Mouse (Mus musculus): ENCODE measurements at regions not wholly inside any gene's neighbourhood (a gene's known extent, or its start where the extent isn't known, plus 50 kb on each side); places are given as distances from the start of the nearest gene placed in this dataset.

GRCm38 (mm10) chr9:32835626-32835971, 199.6 kb downstream of the Ets1 start:
- TF ChIP-seq GATA1 (IDR thresholded peaks at IDR 0.05; ENCODE audit: borderline replicate concordance, low read length), result no peak
- no peak for TF ChIP-seq FLI1 (IDR thresholded peaks at IDR 0.05; ENCODE audit: low read length)
- Histone ChIP-seq H3K9me3 (no peaks in the 10 kb centered on the region), H3K36me3 (replicated peaks; ENCODE audit: low read length) (no peaks in the 10 kb centered on the region), H3K4me3 (replicated peaks) (no peak overlapping the region), H3K27me3 (replicated peaks) (peaks cover 9% of the 10 kb centered on the region), H3K4me1 (no peaks in the 10 kb centered on the region)

GRCm38 (mm10) chr9:32836371-32836770, 200.3 kb downstream of the Ets1 start:
- TF ChIP-seq FLI1 (IDR thresholded peaks at IDR 0.05; ENCODE audit: low read length), result no peak
- TF ChIP-seq GATA1 (IDR thresholded peaks at IDR 0.05; ENCODE audit: borderline replicate concordance, low read length), result no peak
- H3K4me1 ChIP-seq, result no peaks in the 10 kb centered on the region
- H3K27me3 ChIP-seq (replicated peaks), result peaks cover 9% of the 10 kb centered on the region
- no peak overlapping the region for H3K4me3 ChIP-seq (replicated peaks)
- no peaks in the 10 kb centered on the region for H3K9me3 ChIP-seq
- H3K36me3 ChIP-seq (replicated peaks; ENCODE audit: low read length), result no peaks in the 10 kb centered on the region

GRCm38 (mm10) chr9:32847361-32847760, 211.3 kb downstream of the Ets1 start:
- H3K36me3 ChIP-seq (replicated peaks; ENCODE audit: low read length), result no peaks in the 10 kb centered on the region
- H3K27me3 ChIP-seq (replicated peaks), result peaks cover 1% of the 10 kb centered on the region
- H3K4me1 ChIP-seq, result no peaks in the 10 kb centered on the region
- no peak overlapping the region for H3K4me3 ChIP-seq (replicated peaks)
- TF ChIP-seq GATA1 (IDR thresholded peaks at IDR 0.05; ENCODE audit: borderline replicate concordance, low read length), result no peak
- TF ChIP-seq FLI1 (IDR thresholded peaks at IDR 0.05; ENCODE audit: low read length), result no peak
- no peaks in the 10 kb centered on the region for H3K9me3 ChIP-seq

- no peak overlapping the region for H3K4me3 ChIP-seq (replicated peaks)
- H3K36me3 ChIP-seq (replicated peaks; ENCODE audit: low read length), result no peaks in the 10 kb centered on the region
- H3K27me3 ChIP-seq (replicated peaks), result peaks cover 5% of the 10 kb centered on the region
- no peak for TF ChIP-seq GATA1 (IDR thresholded peaks at IDR 0.05; ENCODE audit: borderline replicate concordance, low read length)
- no peak for TF ChIP-seq FLI1 (IDR thresholded peaks at IDR 0.05; ENCODE audit: low read length)
- H3K4me1 ChIP-seq, result no peaks in the 10 kb centered on the region
- no peaks in the 10 kb centered on the region for H3K9me3 ChIP-seq
Observed at GRCm38 (mm10) chr9:32852282-32852681, 216.3 kb downstream of the Ets1 start.

- H3K9me3 ChIP-seq, result no peaks in the 10 kb centered on the region
- no peak overlapping the region for H3K4me3 ChIP-seq (replicated peaks)
- H3K27me3 ChIP-seq (replicated peaks), result no peaks in the 10 kb centered on the region
- H3K36me3 ChIP-seq (replicated peaks; ENCODE audit: low read length), result no peaks in the 10 kb centered on the region
- TF ChIP-seq FLI1 (IDR thresholded peaks at IDR 0.05; ENCODE audit: low read length), result no peak
- no peak for TF ChIP-seq GATA1 (IDR thresholded peaks at IDR 0.05; ENCODE audit: borderline replicate concordance, low read length)
- H3K4me1 ChIP-seq, result no peaks in the 10 kb centered on the region
Observed at GRCm38 (mm10) chr9:32863286-32863685, 227.3 kb downstream of the Ets1 start.

- H3K4me1 ChIP-seq, result no peaks in the 10 kb centered on the region
- no peaks in the 10 kb centered on the region for H3K9me3 ChIP-seq
- H3K4me3 ChIP-seq (replicated peaks), result no peak overlapping the region
- TF ChIP-seq FLI1 (IDR thresholded peaks at IDR 0.05; ENCODE audit: low read length), result no peak
- H3K27me3 ChIP-seq (replicated peaks), result peaks cover 3% of the 10 kb centered on the region
- no peaks in the 10 kb centered on the region for H3K36me3 ChIP-seq (replicated peaks; ENCODE audit: low read length)
Observed at GRCm38 (mm10) chr9:32868936-32869335, 232.9 kb downstream of the Ets1 start.

- Histone ChIP-seq H3K27me3 (replicated peaks) (no peaks in the 10 kb centered on the region), H3K9me3 (no peaks in the 10 kb centered on the region), H3K4me3 (replicated peaks) (no peak overlapping the region), H3K36me3 (replicated peaks; ENCODE audit: low read length) (no peaks in the 10 kb centered on the region), H3K4me1 (no peaks in the 10 kb centered on the region)
- TF ChIP-seq FLI1 (IDR thresholded peaks at IDR 0.05; ENCODE audit: low read length) (no peak), GATA1 (IDR thresholded peaks at IDR 0.05; ENCODE audit: borderline replicate concordance, low read length) (no peak)
Observed at GRCm38 (mm10) chr9:32874306-32874875, 238.4 kb downstream of the Ets1 start.

- TF ChIP-seq GATA1 (IDR thresholded peaks at IDR 0.05; ENCODE audit: borderline replicate concordance, low read length) (no peak), FLI1 (IDR thresholded peaks at IDR 0.05; ENCODE audit: low read length) (no peak)
- H3K4me3 ChIP-seq (replicated peaks), result no peak overlapping the region
- H3K9me3 ChIP-seq, result no peaks in the 10 kb centered on the region
- peaks cover 5% of the 10 kb centered on the region for H3K27me3 ChIP-seq (replicated peaks)
- no peaks in the 10 kb centered on the region for H3K36me3 ChIP-seq (replicated peaks; ENCODE audit: low read length)
- no peaks in the 10 kb centered on the region for H3K4me1 ChIP-seq
Observed at GRCm38 (mm10) chr9:32882819-32883587, 247.0 kb downstream of the Ets1 start.

- Histone ChIP-seq H3K4me1 (no peaks in the 10 kb centered on the region), H3K36me3 (replicated peaks; ENCODE audit: low read length) (no peaks in the 10 kb centered on the region), H3K9me3 (no peaks in the 10 kb centered on the region), H3K27me3 (replicated peaks) (peaks cover 5% of the 10 kb centered on the region), H3K4me3 (replicated peaks) (no peak overlapping the region)
- TF ChIP-seq FLI1 (IDR thresholded peaks at IDR 0.05; ENCODE audit: low read length) (no peak), GATA1 (IDR thresholded peaks at IDR 0.05; ENCODE audit: borderline replicate concordance, low read length) (no peak)
Observed at GRCm38 (mm10) chr9:32886008-32886650, 250.1 kb downstream of the Ets1 start.

GRCm38 (mm10) chr9:32899801-32900200, 263.8 kb downstream of the Ets1 start:
- no peaks in the 10 kb centered on the region for H3K36me3 ChIP-seq (replicated peaks; ENCODE audit: low read length)
- H3K27me3 ChIP-seq (replicated peaks), result peaks cover 7% of the 10 kb centered on the region
- H3K9me3 ChIP-seq, result no peaks in the 10 kb centered on the region
- TF ChIP-seq FLI1 (IDR thresholded peaks at IDR 0.05; ENCODE audit: low read length), result no peak
- TF ChIP-seq GATA1 (IDR thresholded peaks at IDR 0.05; ENCODE audit: borderline replicate concordance, low read length), result no peak
- H3K4me1 ChIP-seq, result peaks cover 8% of the 10 kb centered on the region
- H3K4me3 ChIP-seq (replicated peaks), result no peak overlapping the region
